Mouse (Mus musculus) lung, postnatal 0 days (tissue): ENCODE measurements around the gene Olfr209. TPM values are rescaled to one million over a fixed set of nuclear protein-coding genes. Genes with fewer than 3 reads are reported as not detected.

Experiments
- ATAC-seq: fragments of 200-750 bp; cut with Nextera tagmentation; 2 replicates; pipeline ENCODE4 v1.8.0; 2017; ENCODE audit warnings: moderate library complexity
- DNase-seq: peaks from one replicate; pipeline ENCODE4 v3.0.0-alpha.2; 2016; ENCODE audit warnings: low spot score
- H3K27ac ChIP-seq: fragments of 300-500 bp; sonication (generic); 2 replicates; pipeline ENCODE4 v1.5.1; 2014; ENCODE audit warnings: antibody characterized with exemption, mild to moderate bottlenecking, low read length, mixed read lengths
- H3K27me3 ChIP-seq: fragments of 300-500 bp; sonication (generic); replicated peaks from 2 replicates; pipeline ENCODE4 v1.6.1; 2014; ENCODE audit warnings: low read length, mixed read lengths; ENCODE audit not compliant: insufficient read depth
- H3K36me3 ChIP-seq: fragments of 300-500 bp; sonication (generic); 2 replicates; pipeline ENCODE4 v1.6.1; 2014; ENCODE audit warnings: low read length, mixed read lengths; ENCODE audit not compliant: insufficient read depth
- H3K4me1 ChIP-seq: fragments of 300-500 bp; sonication (generic); 2 replicates; pipeline ENCODE4 v1.6.1; 2014; ENCODE audit warnings: antibody characterized with exemption, low read depth, low read length, mixed read lengths; ENCODE audit not compliant: insufficient read depth
- H3K4me2 ChIP-seq: fragments of 300-500 bp; sonication (generic); replicated peaks from 2 replicates; pipeline ENCODE4 v1.6.1; 2014; ENCODE audit warnings: low read depth, mild to moderate bottlenecking, low read length, moderate library complexity, mixed read lengths
- H3K4me3 ChIP-seq: fragments of 300-500 bp; sonication (generic); 2 replicates; pipeline ENCODE4 v1.5.1; 2014; ENCODE audit warnings: low read depth, low read length
- H3K9ac ChIP-seq: fragments of 300-500 bp; sonication (generic); replicated peaks from 2 replicates; pipeline ENCODE4 v1.6.1; 2014; ENCODE audit warnings: low read depth, mild to moderate bottlenecking
- H3K9me3 ChIP-seq: fragments of 300-500 bp; sonication (generic); 2 replicates; pipeline ENCODE4 v1.6.1; 2016; ENCODE audit warnings: low read length, mixed read lengths
- CTCF ChIP-seq: IDR thresholded peaks from 2 replicates; pipeline ENCODE4 v1.5.1; 2016; ENCODE audit warnings: antibody characterized with exemption, mild to moderate bottlenecking
- EP300 ChIP-seq: IDR thresholded peaks from 2 replicates; pipeline ENCODE4 v1.6.1; 2016; ENCODE audit warnings: antibody characterized with exemption, mild to moderate bottlenecking, control low read depth
- whole genome bisulfite sequencing: fragments of 180-500 bp; shearing (Covaris S2); extraction: QIAGEN DNeasy Blood & Tissue Kit; methylation state at CpG from one replicate; pipeline ENCODE4 v1.1.7; 2014; 5-methylcytosine and 5-hydroxymethylcytosine counted together
- polyA plus RNA-seq: library from polyadenylated mRNA; unstranded; fragments of >200 nt; fragmentation: Nextera tagmentation; extraction: Ambion mirVana; gene quantifications from 2 replicates; pipeline ENCODE4 v1.2.1, GENCODE M21; 2015

The Olfr209 gene
- polyA plus RNA-seq: not detected in 2 replicates

GRCm38 (mm10) chr16:59363893-59364292 lies at the start of gene Olfr209:
Olfr209 (minus strand) TSS chr16:59363993.
- TF ChIP-seq EP300 (no peak), CTCF (no peak)
- H3K9ac ChIP-seq: no peak within 1 kb of the TSS

GRCm38 (mm10) chr16:59413475-59413874 lies 49.7 kb upstream of the Olfr209 start:
- H3K9me3 ChIP-seq: no peaks in the 10 kb centered on the region
- ATAC-seq: no peak
- H3K4me1 ChIP-seq: no peaks in the 10 kb centered on the region
- 37% methylated on average over 4 of the region's 4 CpGs for WGBS
- H3K36me3 ChIP-seq: no peaks in the 10 kb centered on the region
- no peak overlapping the region for H3K4me3 ChIP-seq
- no peak for TF ChIP-seq EP300
- no peaks in the 10 kb centered on the region for H3K27me3 ChIP-seq
- no peak overlapping the region for H3K27ac ChIP-seq
- peak; percentile 36 for DNase-seq
- H3K9ac ChIP-seq: no peak overlapping the region
- H3K4me2 ChIP-seq: no peak overlapping the region

More at GRCm38 (mm10) chr16:59363893-59364292, at the start of gene Olfr209:
- Histone ChIP-seq H3K4me2 (no peak within 1 kb of the TSS), H3K9me3 (no peaks in the 10 kb centered on the region), H3K27ac (no peak within 1 kb of the TSS), H3K27me3 (no peaks in the 10 kb centered on the region), H3K4me3 (no peak within 1 kb of the TSS), H3K36me3 (no peaks in the 10 kb centered on the region), H3K4me1 (no peaks in the 10 kb centered on the region)
- 56% methylated on average over 2 of the region's 2 CpGs for WGBS
- ATAC-seq (no peak), DNase-seq (no peak)

- Histone ChIP-seq H3K9ac (no peak overlapping the region), H3K27ac (no peak overlapping the region), H3K9me3 (no peaks in the 10 kb centered on the region), H3K36me3 (no peaks in the 10 kb centered on the region), H3K4me3 (no peak overlapping the region), H3K4me2 (no peak overlapping the region), H3K27me3 (no peaks in the 10 kb centered on the region), H3K4me1 (no peaks in the 10 kb centered on the region)
- TF ChIP-seq EP300 (no peak), CTCF (no peak)
- DNase-seq (no peak), ATAC-seq (no peak)
- 67% methylated on average over 2 of the region's 2 CpGs for WGBS
Observed at GRCm38 (mm10) chr16:59409800-59410199, 46.0 kb upstream of the Olfr209 start.

- no peak for ATAC-seq
- no peak overlapping the region for H3K9ac ChIP-seq
- H3K36me3 ChIP-seq: no peaks in the 10 kb centered on the region
- DNase-seq: peak; percentile 2
- 73% methylated on average over 15 of the region's 15 CpGs for WGBS
- no peak overlapping the region for H3K4me2 ChIP-seq
- H3K4me1 ChIP-seq: no peaks in the 10 kb centered on the region
- no peak overlapping the region for H3K27ac ChIP-seq
- no peaks in the 10 kb centered on the region for H3K9me3 ChIP-seq
- no peaks in the 10 kb centered on the region for H3K27me3 ChIP-seq
- no peak overlapping the region for H3K4me3 ChIP-seq
- TF ChIP-seq CTCF (no peak), EP300 (no peak)
Observed at GRCm38 (mm10) chr16:59409341-59409748, 45.6 kb upstream of the Olfr209 start.

- no peak for ATAC-seq
- DNase-seq: no peak
- H3K27ac ChIP-seq: no peak within 1 kb of the TSS
- no peaks in the 10 kb centered on the region for H3K36me3 ChIP-seq
- H3K27me3 ChIP-seq: no peaks in the 10 kb centered on the region
- TF ChIP-seq EP300 (no peak), CTCF (no peak)
- H3K4me2 ChIP-seq: no peak within 1 kb of the TSS
- no peak within 1 kb of the TSS for H3K4me3 ChIP-seq
- WGBS: 56% methylated on average over 5 of the region's 5 CpGs
- H3K4me1 ChIP-seq: no peaks in the 10 kb centered on the region
- H3K9ac ChIP-seq: no peak within 1 kb of the TSS
- H3K9me3 ChIP-seq: no peaks in the 10 kb centered on the region
Observed at GRCm38 (mm10) chr16:59407032-59407431, 43.2 kb upstream of the Olfr209 start, which contains the start of gene Gabrr3. Gabrr3 (plus strand) TSS chr16:59407332.

- Histone ChIP-seq H3K27ac (no peak overlapping the region), H3K9ac (no peak overlapping the region), H3K4me2 (no peak overlapping the region), H3K27me3 (no peaks in the 10 kb centered on the region), H3K4me1 (no peaks in the 10 kb centered on the region), H3K9me3 (no peaks in the 10 kb centered on the region), H3K4me3 (no peak overlapping the region), H3K36me3 (no peaks in the 10 kb centered on the region)
- DNase-seq (no peak), ATAC-seq (no peak)
- TF ChIP-seq EP300: no peak
- TF ChIP-seq CTCF: no peak
- WGBS: 51% methylated on average over 9 of the region's 9 CpGs
Observed at GRCm38 (mm10) chr16:59404798-59405197, 41.0 kb upstream of the Olfr209 start.

GRCm38 (mm10) chr16:59403684-59404083 lies 39.9 kb upstream of the Olfr209 start:
- TF ChIP-seq EP300: no peak
- peak; percentile 76 for TF ChIP-seq CTCF

More at GRCm38 (mm10) chr16:59403684-59404083, 39.9 kb upstream of the Olfr209 start:
- WGBS: 5% methylated on average over 4 of the region's 4 CpGs
- no peak overlapping the region for H3K4me3 ChIP-seq
- no peaks in the 10 kb centered on the region for H3K36me3 ChIP-seq
- H3K9me3 ChIP-seq: no peaks in the 10 kb centered on the region
- ATAC-seq (no peak), DNase-seq (peak; percentile 54)
- H3K4me2 ChIP-seq: no peak overlapping the region
- no peak overlapping the region for H3K27ac ChIP-seq
- H3K27me3 ChIP-seq: no peaks in the 10 kb centered on the region
- H3K4me1 ChIP-seq: no peaks in the 10 kb centered on the region
- H3K9ac ChIP-seq: no peak overlapping the region
